Mouse (Mus musculus) embryonic facial prominence, embryonic 15.5 days (tissue): Measurements from ENCODE around the gene Olfr10. TPM values are rescaled to one million over a fixed set of nuclear protein-coding genes. Genes with fewer than 3 reads are reported as not detected.
"Not testable (repeated sequence)": the region's sequence is repeated elsewhere in the genome, so short reads cannot be mapped to it uniquely, and the experiment has no call there.

ENCODE experiments used
- ATAC-seq: fragments of 200-750 bp; cut with Nextera tagmentation; 2 replicates; pipeline ENCODE4 v1.8.0; 2017; ENCODE audit warnings: low read depth, moderate TSS enrichment; ENCODE audit not compliant: insufficient number of reproducible peaks, low FRiP score, low TSS enrichment
- H3K27ac ChIP-seq: fragments of 300-500 bp; sonication (generic); replicated peaks from 2 replicates; pipeline ENCODE4 v1.5.1; 2015; ENCODE audit warnings: mild to moderate bottlenecking, inconsistent platforms
- H3K27me3 ChIP-seq: fragments of 300-500 bp; sonication (generic); 2 replicates; pipeline ENCODE4 v1.6.1; 2015; ENCODE audit warnings: inconsistent platforms
- H3K36me3 ChIP-seq: fragments of 300-500 bp; sonication (generic); 2 replicates; pipeline ENCODE4 v1.6.1; 2015; ENCODE audit warnings: mild to moderate bottlenecking, inconsistent platforms
- H3K4me1 ChIP-seq: fragments of 300-500 bp; sonication (generic); 2 replicates; pipeline ENCODE4 v1.6.1; 2015; ENCODE audit warnings: inconsistent platforms
- H3K4me2 ChIP-seq: fragments of 300-500 bp; sonication (generic); replicated peaks from 2 replicates; pipeline ENCODE4 v1.6.1; 2015; ENCODE audit warnings: mild to moderate bottlenecking, inconsistent platforms
- H3K4me3 ChIP-seq: fragments of 300-500 bp; sonication (generic); replicated peaks from 2 replicates; pipeline ENCODE4 v1.5.1; 2015; ENCODE audit warnings: mild to moderate bottlenecking, inconsistent platforms
- H3K9ac ChIP-seq: fragments of 300-500 bp; sonication (generic); 2 replicates; pipeline ENCODE4 v1.6.1; 2015; ENCODE audit warnings: inconsistent platforms
- H3K9me3 ChIP-seq: fragments of 300-500 bp; sonication (generic); replicated peaks from 2 replicates; pipeline ENCODE4 v1.6.1; 2016; ENCODE audit warnings: inconsistent platforms
- WGBS: fragments of 180-500 bp; shearing (Covaris S2); methylation state at CpG from one replicate; pipeline ENCODE4 v1.1.7; 2015; 5-methylcytosine and 5-hydroxymethylcytosine counted together
- polyA plus RNA-seq: library from polyadenylated mRNA; unstranded; fragments of >200 nt; fragmentation: Nextera tagmentation; extraction: Ambion mirVana; gene quantifications from 2 replicates; pipeline ENCODE4 v1.2.1, GENCODE M21; 2015

Olfr10 gene
- polyA plus RNA-seq, 1 experiment from 2014 or later, result not detected

- Histone ChIP-seq H3K4me2 (no peak overlapping the region), H3K9me3 (no peaks in the 10 kb centered on the region), H3K4me1 (no peaks in the 10 kb centered on the region), H3K36me3 (peaks cover 6% of the 10 kb centered on the region), H3K27ac (no peak overlapping the region), H3K9ac (no peak overlapping the region), H3K27me3 (no peaks in the 10 kb centered on the region), H3K4me3 (no peak overlapping the region)
- WGBS, result 79% methylated on average over 15 of the region's 15 CpGs
- no peak for ATAC-seq
Measured at GRCm38 (mm10) chr11:49267970-49268579, 36.5 kb upstream of the Olfr10 start.

DNA sequence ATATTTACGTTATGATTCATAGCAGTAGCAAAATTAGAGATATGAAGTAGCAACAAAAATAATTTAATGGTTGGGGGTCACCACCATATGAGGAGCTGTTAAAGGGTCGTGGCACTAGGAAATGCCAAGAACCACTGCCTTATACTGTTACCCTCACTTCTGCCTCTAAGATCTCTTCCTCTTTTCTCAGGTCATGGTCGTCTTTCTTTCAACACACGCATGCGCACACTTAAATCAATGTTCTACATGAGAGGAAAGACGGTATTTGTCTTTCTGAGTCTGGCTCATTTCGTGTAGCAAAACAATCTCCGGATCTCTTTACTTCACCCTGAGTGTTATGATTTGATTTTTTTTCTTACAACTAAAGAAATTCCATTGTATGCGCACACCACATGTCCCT, 34.8 kb upstream of the Olfr10 start:
- H3K4me3 ChIP-seq, result no peak overlapping the region
- no peak for ATAC-seq
- no peaks in the 10 kb centered on the region for H3K4me1 ChIP-seq
- H3K27me3 ChIP-seq, result no peaks in the 10 kb centered on the region
- WGBS, result 94% methylated on average over 9 of the region's 9 CpGs
- no peak overlapping the region for H3K4me2 ChIP-seq
- H3K9me3 ChIP-seq, result no peaks in the 10 kb centered on the region
- peaks cover 2% of the 10 kb centered on the region; the same call in 1 of the 2 replicates for H3K36me3 ChIP-seq
- H3K9ac ChIP-seq, result no peak overlapping the region
- H3K27ac ChIP-seq, result no peak overlapping the region

- H3K27me3 ChIP-seq, result no peaks in the 10 kb centered on the region
- no peak overlapping the region for H3K4me2 ChIP-seq
- no peaks in the 10 kb centered on the region for H3K9me3 ChIP-seq
- H3K4me1 ChIP-seq, result no peaks in the 10 kb centered on the region
- H3K36me3 ChIP-seq, result no peaks in the 10 kb centered on the region
- no peak overlapping the region for H3K9ac ChIP-seq
- no peak overlapping the region for H3K27ac ChIP-seq
- 85% methylated on average over 4 of the region's 4 CpGs for WGBS
- ATAC-seq, result no peak
- H3K4me3 ChIP-seq, result no peak overlapping the region
Measured at GRCm38 (mm10) chr11:49270368-49270767, 34.2 kb upstream of the Olfr10 start.

- Histone ChIP-seq H3K36me3 (no peaks in the 10 kb centered on the region), H3K27me3 (no peaks in the 10 kb centered on the region), H3K9ac (no peak overlapping the region), H3K4me1 (no peaks in the 10 kb centered on the region), H3K27ac (no peak overlapping the region), H3K9me3 (no peaks in the 10 kb centered on the region), H3K4me3 (no peak overlapping the region), H3K4me2 (no peak overlapping the region)
- ATAC-seq, result no peak; the same call in 1 of the 2 replicates
- WGBS, result 27% methylated on average over 7 of the region's 7 CpGs
Measured at GRCm38 (mm10) chr11:49271334-49271733, 33.2 kb upstream of the Olfr10 start.

GRCm38 (mm10) chr11:49273834-49274519, 30.6 kb upstream of the Olfr10 start:
- 56% methylated on average over 11 of the region's 11 CpGs for WGBS
- Histone ChIP-seq H3K27me3 (no peaks in the 10 kb centered on the region), H3K27ac (no peak overlapping the region), H3K4me2 (no peak overlapping the region), H3K9ac (no peak overlapping the region), H3K4me3 (no peak overlapping the region), H3K36me3 (no peaks in the 10 kb centered on the region), H3K4me1 (no peaks in the 10 kb centered on the region), H3K9me3 (no peaks in the 10 kb centered on the region)
- no peak for ATAC-seq

DNA sequence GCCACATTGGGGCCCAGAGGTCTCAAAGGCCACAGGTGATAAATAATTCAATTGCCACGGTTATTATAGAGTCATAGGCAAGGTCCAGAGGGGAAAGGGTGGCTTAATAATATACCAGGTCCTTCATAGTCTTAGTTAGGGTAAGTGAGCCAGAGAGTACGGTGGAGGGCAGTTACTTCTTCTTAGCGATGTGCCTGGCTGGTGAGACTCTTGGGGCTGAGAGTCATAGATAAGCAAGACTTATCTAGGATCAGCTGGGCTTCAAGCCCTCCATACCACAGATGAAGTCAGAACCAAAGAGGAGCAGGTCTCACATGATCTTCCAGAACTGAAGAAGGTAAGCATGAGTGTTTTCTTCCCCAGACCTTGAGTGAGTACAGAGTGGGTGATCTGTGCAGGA, 26.3 kb upstream of the Olfr10 start, which contains the start of gene Olfr1393:
Olfr1393 (plus strand) TSS at position 83 of the 400 bp plus-strand sequence.
- Histone ChIP-seq H3K4me2 (no peak within 1 kb of the TSS), H3K36me3 (no peaks in the 10 kb centered on the region), H3K27me3 (no peaks in the 10 kb centered on the region), H3K9ac (no peak within 1 kb of the TSS), H3K4me1 (no peaks in the 10 kb centered on the region), H3K27ac (no peak within 1 kb of the TSS), H3K9me3 (no peaks in the 10 kb centered on the region), H3K4me3 (no peak within 1 kb of the TSS)
- no peak for ATAC-seq
- 79% methylated on average over 3 of the region's 3 CpGs for WGBS

DNA sequence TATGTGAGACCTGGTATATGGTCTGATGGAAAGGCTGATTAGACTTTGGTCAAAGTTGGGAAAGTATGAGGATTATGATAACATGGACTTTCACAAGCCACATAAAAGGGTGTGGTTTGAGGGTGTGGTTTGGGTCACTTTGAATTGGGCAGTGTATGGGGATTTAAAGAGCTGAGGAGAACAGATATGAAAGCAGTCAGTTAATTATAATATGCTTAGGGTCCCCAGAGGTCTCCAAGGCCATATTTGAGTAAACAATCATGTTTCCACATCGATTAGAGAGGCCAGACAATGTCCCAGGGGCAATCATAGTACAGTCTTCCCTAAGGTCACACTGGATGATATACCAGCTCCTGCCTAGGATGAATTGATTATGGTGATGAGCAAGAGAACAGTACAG, 19.6 kb upstream of the Olfr10 start, which contains the start of gene Olfr1392:
Olfr1392 (plus strand) TSS at position 301 of the 400 bp plus-strand sequence.
- H3K36me3 ChIP-seq, H3K9ac ChIP-seq, H3K9me3 ChIP-seq, H3K27me3 ChIP-seq, H3K4me2 ChIP-seq, H3K27ac ChIP-seq, H3K4me3 ChIP-seq, H3K4me1 ChIP-seq, ATAC-seq: not testable (repeated sequence)
- WGBS, result 50% methylated on average over 1 of the region's 1 CpGs

DNA sequence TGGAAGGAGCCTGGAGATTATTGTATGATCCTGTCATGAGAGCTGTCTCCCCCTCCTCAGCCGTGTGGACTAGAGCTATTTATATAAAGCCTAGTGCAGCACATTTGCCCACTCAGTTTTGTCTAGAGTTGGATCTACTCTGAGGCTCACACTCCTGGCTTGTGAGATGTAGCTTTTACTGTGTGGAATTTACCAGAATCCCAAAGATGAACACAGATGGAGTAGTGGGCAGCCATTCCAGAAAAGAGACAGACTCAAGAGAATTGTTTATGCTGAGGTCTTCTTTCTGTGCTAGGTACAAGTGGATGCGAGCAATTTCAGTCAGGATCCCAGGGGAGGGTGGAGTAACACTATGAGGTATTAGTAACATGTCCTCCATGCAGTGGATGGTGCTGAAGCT, 17.3 kb upstream of the Olfr10 start:
- no peaks in the 10 kb centered on the region for H3K27me3 ChIP-seq
- H3K36me3 ChIP-seq, result no peaks in the 10 kb centered on the region
- H3K4me3 ChIP-seq, result no peak overlapping the region
- H3K4me2 ChIP-seq, result no peak overlapping the region
- 69% methylated on average over 2 of the region's 2 CpGs for WGBS
- ATAC-seq, result no peak
- H3K9me3 ChIP-seq, result no peaks in the 10 kb centered on the region
- no peaks in the 10 kb centered on the region for H3K4me1 ChIP-seq
- H3K9ac ChIP-seq, result no peak overlapping the region
- H3K27ac ChIP-seq, result no peak overlapping the region

DNA sequence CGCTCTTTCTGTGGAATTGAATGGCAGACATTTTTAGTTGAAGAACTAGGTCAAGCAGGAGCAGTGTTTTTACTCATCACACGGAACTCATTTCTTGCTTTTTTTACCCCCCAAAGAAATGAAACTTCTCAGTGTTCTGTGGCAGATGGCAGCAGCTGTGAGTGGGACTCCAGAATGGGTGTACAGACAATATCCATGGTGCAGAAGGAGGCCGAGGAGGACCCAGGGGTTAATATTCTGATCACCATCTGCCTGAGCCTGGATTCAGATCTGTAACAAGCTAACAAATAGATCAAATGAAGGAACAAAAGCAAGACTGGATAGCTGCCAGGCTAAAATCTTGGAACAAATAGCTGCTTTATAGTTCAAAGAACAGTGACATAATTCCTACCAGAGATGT, 11.8 kb upstream of the Olfr10 start:
- Histone ChIP-seq H3K27me3 (no peaks in the 10 kb centered on the region), H3K9ac (no peak overlapping the region), H3K4me1 (no peaks in the 10 kb centered on the region), H3K27ac (no peak overlapping the region), H3K4me3 (no peak overlapping the region), H3K36me3 (no peaks in the 10 kb centered on the region), H3K4me2 (no peak overlapping the region), H3K9me3 (no peaks in the 10 kb centered on the region)
- WGBS, result 55% methylated on average over 3 of the region's 3 CpGs
- ATAC-seq, result no peak

- WGBS, result 79% methylated on average over 5 of the region's 5 CpGs
Measured at GRCm38 (mm10) chr11:49308547-49308946, 4.0 kb downstream of the Olfr10 start.

DNA sequence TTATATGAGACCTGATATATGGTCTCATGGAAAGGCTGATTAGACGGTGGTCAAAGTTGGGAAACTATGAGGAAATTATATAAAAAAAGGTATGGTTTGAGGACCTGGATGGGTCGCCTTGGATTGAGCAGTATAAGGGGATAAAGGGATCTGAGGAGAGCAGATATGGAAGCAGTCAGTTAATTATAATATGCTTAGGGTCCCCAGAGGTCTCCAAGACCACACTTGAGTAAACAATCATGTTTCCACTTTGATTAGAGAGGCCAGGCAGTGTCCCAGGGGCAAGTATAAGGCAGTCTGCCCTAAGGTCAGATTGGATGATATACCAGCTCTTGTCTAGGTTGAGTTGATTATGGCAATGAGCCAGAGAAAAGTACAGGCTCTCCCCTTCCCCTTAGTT, 17.9 kb downstream of the Olfr10 start, which contains the start of gene Olfr1391:
Olfr1391 (plus strand) TSS at position 301 of the 400 bp plus-strand sequence.
- no peak within 1 kb of the TSS for H3K9ac ChIP-seq
- H3K4me3 ChIP-seq, result no peak within 1 kb of the TSS
- no peak within 1 kb of the TSS for H3K4me2 ChIP-seq
- no peaks in the 10 kb centered on the region for H3K27me3 ChIP-seq
- no peaks in the 10 kb centered on the region for H3K4me1 ChIP-seq
- 69% methylated on average over 2 of the region's 2 CpGs for WGBS
- H3K9me3 ChIP-seq, result no peaks in the 10 kb centered on the region
- ATAC-seq, result no peak
- H3K36me3 ChIP-seq, result no peaks in the 10 kb centered on the region
- H3K27ac ChIP-seq, result no peak within 1 kb of the TSS

More at GRCm38 (mm10) chr11:49308547-49308946, 4.0 kb downstream of the Olfr10 start:
- H3K36me3 ChIP-seq, H3K9me3 ChIP-seq, H3K4me3 ChIP-seq, H3K4me1 ChIP-seq, H3K4me2 ChIP-seq, H3K27ac ChIP-seq, H3K27me3 ChIP-seq, ATAC-seq, H3K9ac ChIP-seq: not testable (repeated sequence)
